Mouse (Mus musculus): ENCODE measurements around the gene Prelid3b.

DNA sequence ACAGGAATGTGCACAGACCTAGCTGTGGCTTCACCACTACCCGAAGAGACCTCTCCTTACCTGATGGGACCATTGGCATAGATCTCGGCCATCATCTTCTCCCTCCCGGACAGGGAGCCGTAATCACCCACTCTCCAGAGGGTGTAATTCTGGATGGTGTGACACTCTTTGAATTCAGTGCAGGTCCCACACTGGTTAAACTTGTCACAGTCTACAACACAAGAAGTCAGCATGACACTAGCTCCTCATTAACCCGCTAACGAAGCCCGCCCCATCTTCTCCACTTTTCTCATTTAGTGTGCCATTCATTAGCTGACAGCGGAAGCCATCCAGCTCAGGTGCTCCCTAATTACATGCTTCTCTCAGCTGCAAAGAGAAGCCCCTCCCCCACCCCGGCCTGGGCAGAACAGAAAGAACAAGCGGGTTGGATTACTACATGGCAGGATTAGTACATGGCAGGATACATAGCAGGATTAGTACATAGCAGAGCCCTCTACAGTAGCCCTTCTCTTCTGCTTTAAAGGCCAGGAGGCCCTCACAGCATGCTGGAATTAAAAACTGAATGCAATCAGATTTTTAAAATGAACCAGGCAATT, 43.8 kb downstream of the Prelid3b start:
- no peak for TF ChIP-seq CTCF (IDR thresholded peaks at IDR 0.05; ENCODE audit: low read depth)
- TF ChIP-seq EP300 (IDR thresholded peaks at IDR 0.05; ENCODE audit: low read depth) = no peak
